Mouse (Mus musculus) left cerebral cortex, postnatal 36 days (tissue): ENCODE results near the gene Anks1. TPM values are rescaled to one million over a fixed set of nuclear protein-coding genes. Genes with fewer than 3 reads are reported as not detected.

Experiments
- DNase-seq, 2 experiments: peaks; one replicate each; pipeline ENCODE4 v3.0.0; 2021 to 2022; ENCODE audit warnings: low spot score in 2 of 2, mixed read lengths in 1 of 2
- intact Hi-C: fragments of 180-260 bp; cut with DNase I; formaldehyde crosslinking; loops from one replicate; pipeline ENCODE4 v1.15.1; 2025
- total RNA-seq, 2 experiments: library from RNA; stranded (reverse); gene quantifications; 2 replicates each; pipeline ENCODE4 v1.2.3; 2021

Gene Anks1
- total RNA-seq, 2 experiments from 2014 or later: 34.5 to 42.3 TPM

- DNase-seq: no peak
- intact Hi-C loops: no loop called here
Measured at GRCm38 (mm10) chr17:28032219-28032618, 123.1 kb downstream of the Anks1 start.

GRCm38 (mm10) chr17:28033046-28033580, 124.0 kb downstream of the Anks1 start:
- DNase-seq: no peak

GRCm38 (mm10) chr17:28034986-28035385, 125.9 kb downstream of the Anks1 start:
- intact Hi-C loops: no loop called here
- DNase-seq: no peak

More at GRCm38 (mm10) chr17:28033046-28033580, 124.0 kb downstream of the Anks1 start:
- intact Hi-C loops: no loop called here

- intact Hi-C loops: no loop called here
- peak in 1 of 2 experiments; percentile 24 for DNase-seq
Measured at GRCm38 (mm10) chr17:28036813-28037756, 128.0 kb downstream of the Anks1 start.

- intact Hi-C loops: loop anchor here (5.0 kb wide), 1 partner anchor 43 kb away; no protein-coding TSS in a partner anchor
- peak; percentile 30 to 36 for DNase-seq
Measured at GRCm38 (mm10) chr17:28040620-28041019, 131.5 kb downstream of the Anks1 start.

GRCm38 (mm10) chr17:28041298-28041697, 132.2 kb downstream of the Anks1 start:
- intact Hi-C loops: loop anchor here (5.0 kb wide), 1 partner anchor 44 kb away; no protein-coding TSS in a partner anchor
- DNase-seq: no peak

- intact Hi-C loops: loop anchor here (5.0 kb wide), 1 partner anchor 45 kb away; no protein-coding TSS in a partner anchor
- peak; percentile 47 to 55 for DNase-seq
Measured at GRCm38 (mm10) chr17:28042299-28042771, 133.2 kb downstream of the Anks1 start.

GRCm38 (mm10) chr17:28047017-28047416, 137.9 kb downstream of the Anks1 start:
- DNase-seq: no peak
- intact Hi-C loops: no loop called here

GRCm38 (mm10) chr17:28047520-28047919, 138.4 kb downstream of the Anks1 start:
- no peak for DNase-seq
- intact Hi-C loops: no loop called here

- no peak for DNase-seq
- intact Hi-C loops: no loop called here
Measured at GRCm38 (mm10) chr17:28048425-28048824, 139.3 kb downstream of the Anks1 start.

- DNase-seq: no peak
- intact Hi-C loops: no loop called here
Measured at GRCm38 (mm10) chr17:28050210-28050609, 141.1 kb downstream of the Anks1 start.

GRCm38 (mm10) chr17:28052293-28052863, 143.3 kb downstream of the Anks1 start:
- no peak for DNase-seq
- intact Hi-C loops: no loop called here

- intact Hi-C loops: loop anchor here (5.0 kb wide), 1 partner anchor 66 kb away; no protein-coding TSS in a partner anchor
- DNase-seq: no peak
Measured at GRCm38 (mm10) chr17:28058346-28058745, 149.2 kb downstream of the Anks1 start.

GRCm38 (mm10) chr17:28060681-28061080, 151.6 kb downstream of the Anks1 start:
- no peak for DNase-seq
- intact Hi-C loops: loop anchor here (5.0 kb wide), 1 partner anchor 148 kb away; no protein-coding TSS in a partner anchor

- peak; percentile 34 to 57 for DNase-seq
- intact Hi-C loops: loop anchor here (5.0 kb wide), 1 partner anchor 149 kb away; no protein-coding TSS in a partner anchor
Measured at GRCm38 (mm10) chr17:28061472-28061871, 152.4 kb downstream of the Anks1 start.

- DNase-seq: no peak
- intact Hi-C loops: loop anchor here (5.0 kb wide), 1 partner anchor 150 kb away; no protein-coding TSS in a partner anchor
Measured at GRCm38 (mm10) chr17:28062710-28063109, 153.6 kb downstream of the Anks1 start.

GRCm38 (mm10) chr17:28063163-28063562, 154.1 kb downstream of the Anks1 start:
- intact Hi-C loops: loop anchor here (5.0 kb wide), 1 partner anchor 151 kb away; no protein-coding TSS in a partner anchor

GRCm38 (mm10) chr17:28067303-28067702, 158.2 kb downstream of the Anks1 start:
- intact Hi-C loops: no loop called here
- DNase-seq: no peak

More at GRCm38 (mm10) chr17:28063163-28063562, 154.1 kb downstream of the Anks1 start:
- no peak for DNase-seq

GRCm38 (mm10) chr17:28069446-28069845, 160.3 kb downstream of the Anks1 start:
- intact Hi-C loops: no loop called here

GRCm38 (mm10) chr17:28070256-28070655, 161.2 kb downstream of the Anks1 start:
- DNase-seq: no peak
- intact Hi-C loops: no loop called here

More at GRCm38 (mm10) chr17:28069446-28069845, 160.3 kb downstream of the Anks1 start:
- no peak for DNase-seq
